Mouse (Mus musculus): ENCODE measurements around the gene Tmem50b.

- TF ChIP-seq POLR2A (IDR thresholded peaks at IDR 0.05; ENCODE audit: borderline replicate concordance, insufficient read depth, low read length) (no peak), CTCF (IDR thresholded peaks at IDR 0.05; ENCODE audit: borderline replicate concordance, insufficient read depth, low read depth, low read length) (no peak)
Observed at GRCm38 (mm10) chr16:91537065-91537464, 60.5 kb downstream of the Tmem50b start.

All from cerebellum, adult 2 months (tissue).